Mouse (Mus musculus): ENCODE results near the gene Iqce. TPM values are rescaled to one million over a fixed set of nuclear protein-coding genes. Genes with fewer than 3 reads are reported as not detected.

Gene Iqce
- polyA plus RNA-seq, 1 experiment from 2014 or later, result 22.3 TPM

DNA sequence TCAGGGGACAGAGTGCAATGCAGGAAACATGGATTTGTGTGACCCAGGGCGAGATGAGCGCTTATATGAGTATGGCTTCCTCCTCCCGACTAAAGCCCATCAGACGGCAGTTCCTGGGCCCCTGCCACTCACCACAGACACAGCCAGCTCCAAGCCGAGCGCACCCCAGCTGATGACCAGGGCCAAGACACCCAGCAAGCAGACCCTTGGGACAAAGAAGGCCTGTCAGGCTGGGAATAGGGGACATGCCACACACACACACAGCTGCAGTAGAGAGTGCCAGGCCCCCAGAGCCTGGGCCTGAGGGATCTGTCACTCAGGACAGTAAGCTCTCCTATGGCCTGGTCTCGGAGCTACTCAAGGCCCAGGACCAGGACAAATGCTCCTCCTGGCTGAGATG, 68.7 kb downstream of the Iqce start:
- Histone ChIP-seq H3K36me3 (peaks cover 94% of the 10 kb centered on the region), H3K27me3 (no peaks in the 10 kb centered on the region), H3K9me3 (no peaks in the 10 kb centered on the region), H3K4me2 (no peak overlapping the region), H3K9ac (no peak overlapping the region), H3K27ac (no peak overlapping the region), H3K4me3 (no peak overlapping the region), H3K4me1 (no peaks in the 10 kb centered on the region)
- 91% methylated on average over 7 of the region's 7 CpGs for WGBS
- no peak for ATAC-seq (ENCODE audit: insufficient number of reproducible peaks, low FRiP score, low TSS enrichment, low read depth)

DNA sequence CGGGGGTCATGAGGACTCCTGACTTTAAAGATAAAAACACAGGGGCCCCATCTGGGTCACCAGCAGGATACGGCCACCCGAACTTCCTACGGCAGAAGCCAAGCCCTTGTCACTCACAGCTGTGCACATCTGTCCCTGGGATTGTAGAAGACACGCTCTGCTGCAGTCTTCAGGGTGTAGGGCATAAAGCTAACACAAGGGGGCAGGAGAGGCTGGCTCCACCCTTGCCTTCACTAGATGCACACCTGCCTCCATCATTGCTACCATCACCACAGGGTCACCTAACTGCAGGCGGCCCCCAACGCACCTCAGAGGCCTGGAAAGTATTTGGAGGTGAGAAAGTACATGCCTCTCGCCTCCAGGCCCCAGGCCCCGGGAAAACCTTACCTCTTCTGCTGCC, 73.2 kb downstream of the Iqce start:
- 90% methylated on average over 9 of the region's 9 CpGs for WGBS
- no peak overlapping the region for H3K27ac ChIP-seq
- no peak for ATAC-seq (ENCODE audit: insufficient number of reproducible peaks, low FRiP score, low TSS enrichment, low read depth)

GRCm38 (mm10) chr5:140627580-140627979, 74.6 kb downstream of the Iqce start:
- 0 out of 2 replicates have a peak, but pooled peaks cover 4% of the 10 kb centered on the region for H3K4me1 ChIP-seq
- H3K4me3 ChIP-seq, result no peak overlapping the region
- no peak overlapping the region for H3K4me2 ChIP-seq
- no peak for ATAC-seq (ENCODE audit: insufficient number of reproducible peaks, low FRiP score, low TSS enrichment, low read depth)
- no peaks in the 10 kb centered on the region for H3K9me3 ChIP-seq
- H3K27ac ChIP-seq, result no peak overlapping the region
- no peaks in the 10 kb centered on the region for H3K27me3 ChIP-seq
- H3K9ac ChIP-seq, result no peak overlapping the region
- H3K36me3 ChIP-seq, result peaks cover 96% of the 10 kb centered on the region
- WGBS, result 94% methylated on average over 5 of the region's 5 CpGs

More for the DNA sequence above, 73.2 kb downstream of the Iqce start:
- Histone ChIP-seq H3K4me1 (0 out of 2 replicates have a peak, but pooled peaks cover 4% of the 10 kb centered on the region), H3K9me3 (no peaks in the 10 kb centered on the region), H3K9ac (no peak overlapping the region), H3K4me3 (no peak overlapping the region), H3K36me3 (peaks cover 95% of the 10 kb centered on the region), H3K27me3 (no peaks in the 10 kb centered on the region), H3K4me2 (no peak overlapping the region)

DNA sequence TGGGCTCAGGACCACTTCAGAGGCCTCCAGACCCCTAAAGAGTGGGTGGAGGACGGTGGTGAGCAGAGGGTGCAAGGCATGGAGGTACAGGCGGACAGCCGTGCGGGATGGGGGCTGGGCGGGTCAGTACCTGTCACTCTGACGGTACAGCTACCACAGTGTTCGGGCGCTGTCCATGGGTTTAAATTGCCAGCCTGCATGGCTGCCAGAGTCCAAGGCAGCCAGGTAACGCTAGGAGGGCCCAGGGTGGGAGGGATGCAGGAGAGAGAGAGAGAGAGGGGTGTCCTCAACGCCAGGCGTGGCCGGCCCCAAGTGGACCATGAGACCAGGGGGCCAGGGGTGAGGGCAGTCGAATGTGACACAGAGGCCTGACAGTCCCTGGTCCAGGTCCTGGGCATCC, 77.2 kb downstream of the Iqce start:
- no peak overlapping the region for H3K9ac ChIP-seq
- no peak overlapping the region for H3K27ac ChIP-seq
- H3K4me2 ChIP-seq, result no peak overlapping the region
- H3K4me1 ChIP-seq, result peaks cover 18% of the 10 kb centered on the region
- H3K4me3 ChIP-seq, result no peak overlapping the region
- no peaks in the 10 kb centered on the region for H3K27me3 ChIP-seq
- peaks cover 84% of the 10 kb centered on the region for H3K36me3 ChIP-seq
- 94% methylated on average over 10 of the region's 13 CpGs for WGBS
- 0 out of 2 replicates have a peak, but pooled peaks have one; percentile 2 for ATAC-seq (ENCODE audit: insufficient number of reproducible peaks, low FRiP score, low TSS enrichment, low read depth)
- H3K9me3 ChIP-seq, result no peaks in the 10 kb centered on the region

DNA sequence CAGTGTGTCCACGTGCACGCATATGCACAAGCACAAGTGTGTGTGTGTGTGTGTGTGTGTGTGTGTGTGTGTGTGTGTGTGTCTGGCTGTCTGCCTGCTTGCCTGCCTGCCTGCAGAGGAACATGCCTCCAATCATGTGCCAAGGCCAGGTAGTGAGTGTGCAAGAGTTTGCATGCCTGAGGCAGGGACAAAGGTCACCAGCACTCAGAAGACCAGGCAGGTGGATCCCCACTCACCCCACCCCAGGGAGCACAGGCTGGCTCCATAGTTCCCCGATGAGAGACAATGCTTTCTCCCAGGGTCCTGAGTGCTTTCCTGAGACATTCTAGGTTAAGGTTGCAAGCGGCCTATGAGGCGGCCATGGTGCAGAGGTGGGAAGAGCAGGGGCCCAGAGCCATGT, 77.9 kb downstream of the Iqce start:
- ATAC-seq (ENCODE audit: insufficient number of reproducible peaks, low FRiP score, low TSS enrichment, low read depth), result no peak
- Histone ChIP-seq H3K4me2 (no peak overlapping the region), H3K36me3 (peaks cover 77% of the 10 kb centered on the region), H3K9ac (no peak overlapping the region), H3K27ac (no peak overlapping the region), H3K4me3 (no peak overlapping the region), H3K4me1 (peaks cover 20% of the 10 kb centered on the region), H3K9me3 (no peaks in the 10 kb centered on the region), H3K27me3 (no peaks in the 10 kb centered on the region)
- 94% methylated on average over 5 of the region's 5 CpGs for WGBS

- Histone ChIP-seq H3K9me3 (no peaks in the 10 kb centered on the region), H3K4me3 (no peak overlapping the region), H3K27me3 (no peaks in the 10 kb centered on the region), H3K9ac (no peak overlapping the region), H3K27ac (no peak overlapping the region), H3K4me2 (no peak overlapping the region), H3K4me1 (peaks cover 20% of the 10 kb centered on the region), H3K36me3 (peaks cover 73% of the 10 kb centered on the region)
- no peak for ATAC-seq (ENCODE audit: insufficient number of reproducible peaks, low FRiP score, low TSS enrichment, low read depth)
- 76% methylated on average over 4 of the region's 4 CpGs for WGBS
Measured at GRCm38 (mm10) chr5:140623791-140624190, 78.4 kb downstream of the Iqce start.

DNA sequence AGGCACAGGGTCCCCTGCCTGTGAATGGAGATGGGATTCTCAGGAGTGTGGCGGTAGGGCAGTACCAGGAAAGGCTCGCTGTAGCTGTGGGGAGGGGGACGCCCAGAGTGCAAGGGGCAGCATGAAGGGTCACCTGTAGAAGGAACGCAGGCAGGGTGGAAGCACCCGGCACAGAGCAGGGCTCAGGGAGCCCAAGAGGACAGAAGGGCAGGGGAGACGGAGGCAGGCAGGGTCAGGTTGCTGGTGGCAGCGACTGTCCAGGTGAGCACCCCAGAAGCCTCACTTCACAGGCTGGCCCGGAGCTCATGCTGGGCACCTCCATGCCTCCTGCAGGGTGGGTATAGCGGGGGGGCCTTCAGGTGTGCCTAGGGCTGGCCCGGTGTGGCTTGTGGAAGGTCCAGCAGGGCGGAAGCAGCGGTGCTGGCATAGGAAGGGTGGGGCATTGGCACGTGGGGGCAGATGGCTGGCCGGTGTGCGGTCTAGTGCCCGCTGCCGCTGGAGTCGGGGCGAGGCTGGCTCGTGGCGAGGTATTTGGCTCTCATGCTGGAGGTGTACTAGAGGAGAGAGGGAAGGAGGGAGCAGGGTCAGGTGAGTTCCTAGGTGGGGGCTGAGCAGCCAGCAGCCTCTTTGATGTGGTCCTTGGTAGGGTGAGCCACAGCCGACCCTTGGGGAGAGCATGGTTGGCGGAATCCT, 79.1 kb downstream of the Iqce start:
- no peak overlapping the region for H3K4me3 ChIP-seq
- no peaks in the 10 kb centered on the region for H3K27me3 ChIP-seq
- no peak overlapping the region for H3K27ac ChIP-seq
- H3K4me1 ChIP-seq, result peaks cover 20% of the 10 kb centered on the region
- H3K4me2 ChIP-seq, result no peak overlapping the region
- no peaks in the 10 kb centered on the region for H3K9me3 ChIP-seq
- no peak overlapping the region for H3K9ac ChIP-seq
- no peak for ATAC-seq (ENCODE audit: insufficient number of reproducible peaks, low FRiP score, low TSS enrichment, low read depth)
- H3K36me3 ChIP-seq, result peaks cover 66% of the 10 kb centered on the region
- 97% methylated on average over 22 of the region's 23 CpGs for WGBS

- Histone ChIP-seq H3K4me1 (peaks cover 23% of the 10 kb centered on the region), H3K9ac (no peak overlapping the region), H3K27ac (peak overlapping the region; percentile 14), H3K27me3 (no peaks in the 10 kb centered on the region), H3K4me2 (no peak overlapping the region), H3K4me3 (no peak overlapping the region), H3K36me3 (peaks cover 50% of the 10 kb centered on the region), H3K9me3 (no peaks in the 10 kb centered on the region)
- ATAC-seq (ENCODE audit: insufficient number of reproducible peaks, low FRiP score, low TSS enrichment, low read depth), result no peak
- 65% methylated on average over 10 of the region's 10 CpGs for WGBS
Measured at GRCm38 (mm10) chr5:140621517-140621916, 80.7 kb downstream of the Iqce start.

- H3K9me3 ChIP-seq, result no peaks in the 10 kb centered on the region
- H3K27ac ChIP-seq, result peak overlapping the region; percentile 14; the same call in 1 of the 2 replicates
- ATAC-seq (ENCODE audit: insufficient number of reproducible peaks, low FRiP score, low TSS enrichment, low read depth), result no peak
- no peak overlapping the region for H3K9ac ChIP-seq
- peaks cover 46% of the 10 kb centered on the region for H3K36me3 ChIP-seq
- H3K4me1 ChIP-seq, result peaks cover 20% of the 10 kb centered on the region
- 68% methylated on average over 9 of the region's 9 CpGs for WGBS
- no peaks in the 10 kb centered on the region for H3K27me3 ChIP-seq
- H3K4me3 ChIP-seq, result no peak overlapping the region
- H3K4me2 ChIP-seq, result no peak overlapping the region
Measured at GRCm38 (mm10) chr5:140621092-140621491, 81.1 kb downstream of the Iqce start.

DNA sequence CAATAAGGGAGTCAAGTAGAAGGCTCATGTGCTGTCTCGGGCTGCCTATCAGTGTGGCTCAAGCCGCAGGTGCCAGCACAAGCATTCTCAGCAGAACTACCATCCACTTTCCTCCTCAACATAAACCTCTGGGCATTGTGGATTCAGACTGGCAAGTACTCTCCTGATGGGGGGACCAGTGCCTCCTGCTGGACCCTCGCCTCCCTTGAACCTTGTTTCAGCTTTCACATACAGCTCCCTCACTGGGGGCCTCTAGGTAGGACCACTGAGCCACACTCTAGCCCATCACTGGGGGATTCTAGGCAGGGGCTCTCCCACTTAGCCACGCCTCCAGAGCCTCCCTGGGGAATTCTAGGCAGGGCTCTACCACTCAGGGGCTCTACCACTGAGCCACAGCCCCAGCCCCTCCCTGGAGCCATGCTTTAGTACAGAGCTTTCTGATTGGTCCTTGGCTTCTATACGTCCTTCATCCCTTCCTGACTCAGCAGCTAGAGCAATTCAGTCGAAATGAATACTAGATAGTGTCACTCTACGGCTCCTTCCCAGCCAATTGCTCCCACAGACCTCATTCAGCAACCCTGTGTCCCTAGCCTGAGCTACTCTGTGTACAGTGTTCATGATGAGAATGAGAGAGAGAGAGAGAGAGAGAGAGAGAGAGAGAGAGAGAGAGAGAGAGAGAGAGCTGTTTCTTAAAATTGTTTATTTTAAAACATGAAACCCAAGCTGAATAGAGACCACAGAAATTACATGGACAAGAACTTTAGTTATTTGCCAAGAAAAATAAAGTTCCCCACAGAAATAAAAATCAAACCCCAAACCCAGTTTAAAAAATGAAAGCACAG, 82.1 kb downstream of the Iqce start:
- no peak overlapping the region for H3K4me3 ChIP-seq
- H3K4me2 ChIP-seq, result no peak overlapping the region
- 54% methylated on average over 7 of the region's 7 CpGs for WGBS
- H3K9me3 ChIP-seq, result no peaks in the 10 kb centered on the region
- ATAC-seq (ENCODE audit: insufficient number of reproducible peaks, low FRiP score, low TSS enrichment, low read depth), result no peak
- peaks cover 19% of the 10 kb centered on the region for H3K4me1 ChIP-seq
- H3K27me3 ChIP-seq, result no peaks in the 10 kb centered on the region
- H3K27ac ChIP-seq, result no peak overlapping the region
- peaks cover 40% of the 10 kb centered on the region for H3K36me3 ChIP-seq
- H3K9ac ChIP-seq, result no peak overlapping the region

DNA sequence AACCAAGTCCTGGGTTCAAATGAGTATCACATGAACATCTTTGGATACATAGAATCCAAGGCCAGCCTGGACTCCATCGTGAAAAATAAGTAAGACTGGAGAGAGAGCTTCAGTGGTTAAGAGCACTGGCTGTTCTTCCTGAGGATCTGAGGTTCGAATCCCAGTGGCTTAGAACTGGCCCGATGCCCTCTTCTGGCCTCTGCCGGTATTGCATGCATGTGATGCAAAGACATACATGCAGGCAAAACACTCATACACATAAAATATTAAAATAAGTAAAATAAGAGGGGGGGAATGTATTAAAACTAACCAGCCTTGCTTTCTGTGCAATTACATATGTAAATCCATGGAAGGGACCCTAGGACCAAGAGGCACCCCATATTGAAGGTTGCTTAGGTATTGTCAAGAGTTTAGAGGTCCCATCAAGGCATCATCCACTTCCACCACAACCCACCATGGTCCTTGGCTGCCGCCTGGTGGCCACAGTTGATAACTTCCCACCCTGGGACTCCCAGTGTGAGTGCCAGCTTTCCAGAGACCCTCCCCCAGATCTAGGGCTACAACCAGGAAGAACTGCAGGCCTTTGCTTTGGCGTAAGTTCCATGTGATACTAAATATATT, 82.9 kb downstream of the Iqce start:
- 24% methylated on average over 6 of the region's 6 CpGs for WGBS
- H3K27ac ChIP-seq, result no peak overlapping the region
- no peak for ATAC-seq (ENCODE audit: insufficient number of reproducible peaks, low FRiP score, low TSS enrichment, low read depth)

DNA sequence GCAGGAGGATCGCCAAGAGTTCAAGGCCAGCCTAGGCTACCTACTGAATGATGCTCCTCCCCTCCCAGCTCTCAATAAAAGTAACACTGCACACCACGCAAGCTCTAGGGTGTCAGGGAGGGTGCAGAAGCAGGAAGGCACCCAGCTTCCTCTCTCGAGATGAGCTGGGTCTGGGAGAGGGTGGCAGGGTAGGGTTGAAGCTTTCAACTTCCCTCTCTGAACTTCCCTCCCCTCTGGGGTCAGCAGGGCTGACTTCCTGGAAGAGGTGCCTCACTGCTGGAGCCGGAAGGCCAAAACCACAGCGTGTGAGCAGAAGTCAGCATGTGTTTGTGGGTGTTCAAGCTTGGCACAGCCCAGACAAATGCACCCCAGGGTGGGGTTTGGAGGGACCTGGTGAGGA, 84.5 kb downstream of the Iqce start:
- H3K4me3 ChIP-seq, result no peak overlapping the region
- 70% methylated on average over 5 of the region's 5 CpGs for WGBS
- H3K36me3 ChIP-seq, result peaks cover 38% of the 10 kb centered on the region
- H3K27ac ChIP-seq, result peak overlapping the region; percentile 18; the same call in 1 of the 2 replicates
- H3K4me1 ChIP-seq, result peaks cover 19% of the 10 kb centered on the region
- no peaks in the 10 kb centered on the region for H3K9me3 ChIP-seq
- no peak for ATAC-seq (ENCODE audit: insufficient number of reproducible peaks, low FRiP score, low TSS enrichment, low read depth)
- no peak overlapping the region for H3K4me2 ChIP-seq
- H3K9ac ChIP-seq, result no peak overlapping the region
- H3K27me3 ChIP-seq, result no peaks in the 10 kb centered on the region

More for the DNA sequence above, 82.9 kb downstream of the Iqce start:
- Histone ChIP-seq H3K4me3 (no peak overlapping the region), H3K9ac (no peak overlapping the region), H3K9me3 (no peaks in the 10 kb centered on the region), H3K4me2 (no peak overlapping the region), H3K27me3 (no peaks in the 10 kb centered on the region), H3K36me3 (peaks cover 39% of the 10 kb centered on the region), H3K4me1 (peaks cover 19% of the 10 kb centered on the region)

Data from limb, embryonic 15.5 days (tissue).